Mouse (Mus musculus): ENCODE results near the gene Msrb3. TPM values are rescaled to one million over a fixed set of nuclear protein-coding genes. Genes with fewer than 3 reads are reported as not detected.
A peak's percentile ranks its signal among the peaks of the same experiment; 100 is the strongest.

Gene Msrb3
- polyA plus RNA-seq, 1 experiment from 2014 or later, result 17.6 TPM

DNA sequence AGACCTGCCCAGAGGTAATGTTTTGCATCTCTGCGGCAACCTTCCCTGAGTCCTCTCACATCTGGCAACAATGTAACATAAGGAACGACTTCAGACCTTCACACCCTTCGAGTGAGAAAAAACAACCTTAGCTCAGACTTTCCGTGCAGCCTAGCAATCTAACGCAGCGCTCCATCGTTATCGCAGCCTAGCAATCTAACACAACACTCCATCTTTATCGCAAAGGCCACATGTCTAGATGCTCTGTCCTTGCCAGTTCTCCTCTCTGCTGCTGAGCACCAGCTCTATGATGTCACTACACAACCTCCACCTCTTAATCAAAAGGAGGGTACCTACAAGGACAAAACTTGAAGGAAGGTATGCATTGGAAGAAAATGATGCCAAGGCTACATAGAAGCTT lies 115.5 kb downstream of the Msrb3 start:
- 0 out of 2 replicates have a peak, but pooled peaks cover 5% of the 10 kb centered on the region for H3K4me1 ChIP-seq (replicated peaks; ENCODE audit: control insufficient read depth, insufficient read depth, low read length)
- no peak overlapping the region for H3K9ac ChIP-seq (ENCODE audit: low read length)
- H3K4me3 ChIP-seq (ENCODE audit: low read depth, low read length), result no peak overlapping the region
- H3K36me3 ChIP-seq (ENCODE audit: control insufficient read depth, insufficient read depth, low read length), result no peaks in the 10 kb centered on the region; the same call in 1 of the 2 replicates
- H3K27me3 ChIP-seq (replicated peaks; ENCODE audit: control insufficient read depth, insufficient read depth, low read length), result no peaks in the 10 kb centered on the region
- no peaks in the 10 kb centered on the region for H3K9me3 ChIP-seq (ENCODE audit: control insufficient read depth, low read length)
- 84% methylated on average over 9 of the region's 9 CpGs for WGBS
- ATAC-seq (replicated peaks; ENCODE audit: low FRiP score, low TSS enrichment, low read depth), result no peak
- no peak overlapping the region for H3K4me2 ChIP-seq (ENCODE audit: low read length)
- H3K27ac ChIP-seq (ENCODE audit: low read depth), result no peak overlapping the region
- DNase-seq (ENCODE audit: low spot score), result no peak

DNA sequence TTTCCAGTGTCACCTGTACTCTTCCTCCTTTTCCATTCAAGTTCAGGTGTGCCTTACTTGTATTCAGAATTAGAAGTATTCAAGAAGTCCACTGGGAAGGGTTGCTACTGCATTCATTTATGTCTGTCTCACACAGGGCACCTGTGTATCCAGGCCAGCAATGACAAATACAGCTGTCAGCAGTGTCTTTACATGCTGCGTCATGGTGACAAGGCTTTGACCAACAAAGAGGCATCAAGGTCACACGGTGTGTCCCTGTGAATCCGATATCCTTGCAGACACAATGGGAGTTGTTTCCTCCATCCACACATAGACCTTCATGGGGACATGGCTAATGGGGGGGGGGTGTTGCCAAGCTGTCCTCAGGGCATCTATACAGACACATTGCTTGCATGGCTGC lies 121.4 kb downstream of the Msrb3 start:
- Histone ChIP-seq H3K27me3 (replicated peaks; ENCODE audit: control insufficient read depth, insufficient read depth, low read length) (no peaks in the 10 kb centered on the region), H3K4me2 (ENCODE audit: low read length) (no peak overlapping the region), H3K4me3 (ENCODE audit: low read depth, low read length) (no peak overlapping the region), H3K9ac (ENCODE audit: low read length) (no peak overlapping the region), H3K9me3 (ENCODE audit: control insufficient read depth, low read length) (0 out of 2 replicates have a peak, but pooled peaks cover 2% of the 10 kb centered on the region), H3K36me3 (ENCODE audit: control insufficient read depth, insufficient read depth, low read length) (no peaks in the 10 kb centered on the region; the same call in 1 of the 2 replicates), H3K27ac (ENCODE audit: low read depth) (no peak overlapping the region), H3K4me1 (replicated peaks; ENCODE audit: control insufficient read depth, insufficient read depth, low read length) (no peaks in the 10 kb centered on the region)
- DNase-seq (ENCODE audit: low spot score) (no peak), ATAC-seq (replicated peaks; ENCODE audit: low FRiP score, low TSS enrichment, low read depth) (no peak)
- 87% methylated on average over 3 of the region's 3 CpGs for WGBS

DNA sequence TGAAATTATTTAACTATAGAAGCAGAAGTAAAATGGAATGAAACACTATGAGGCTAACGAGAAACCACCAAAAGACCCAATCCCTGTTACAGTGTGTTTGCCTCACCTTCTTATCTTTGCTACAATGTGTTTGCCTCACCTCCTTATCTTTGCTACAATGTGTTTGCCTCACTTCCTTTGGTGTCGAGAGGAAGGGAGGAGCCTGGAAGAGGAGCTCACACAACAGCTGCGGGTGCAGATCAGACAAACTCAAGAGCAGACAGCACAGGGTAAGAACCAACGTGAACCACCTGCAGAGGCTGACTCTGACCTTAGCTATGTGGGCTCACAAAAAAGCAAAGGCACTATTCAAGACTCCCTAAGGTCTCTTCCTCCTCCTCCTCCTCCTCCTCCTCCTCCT lies 123.5 kb downstream of the Msrb3 start:
- H3K4me3 ChIP-seq (ENCODE audit: low read depth, low read length), result no peak overlapping the region
- no peak for ATAC-seq (replicated peaks; ENCODE audit: low FRiP score, low TSS enrichment, low read depth)
- 0 out of 2 replicates have a peak, but pooled peaks cover 2% of the 10 kb centered on the region for H3K9me3 ChIP-seq (ENCODE audit: control insufficient read depth, low read length)
- DNase-seq (ENCODE audit: low spot score), result no peak
- 80% methylated on average over 4 of the region's 4 CpGs for WGBS
- no peaks in the 10 kb centered on the region for H3K4me1 ChIP-seq (replicated peaks; ENCODE audit: control insufficient read depth, insufficient read depth, low read length)
- H3K36me3 ChIP-seq (ENCODE audit: control insufficient read depth, insufficient read depth, low read length), result no peaks in the 10 kb centered on the region; the same call in 1 of the 2 replicates
- H3K4me2 ChIP-seq (ENCODE audit: low read length), result no peak overlapping the region
- no peak overlapping the region for H3K27ac ChIP-seq (ENCODE audit: low read depth)
- H3K27me3 ChIP-seq (replicated peaks; ENCODE audit: control insufficient read depth, insufficient read depth, low read length), result no peaks in the 10 kb centered on the region
- no peak overlapping the region for H3K9ac ChIP-seq (ENCODE audit: low read length)

DNA sequence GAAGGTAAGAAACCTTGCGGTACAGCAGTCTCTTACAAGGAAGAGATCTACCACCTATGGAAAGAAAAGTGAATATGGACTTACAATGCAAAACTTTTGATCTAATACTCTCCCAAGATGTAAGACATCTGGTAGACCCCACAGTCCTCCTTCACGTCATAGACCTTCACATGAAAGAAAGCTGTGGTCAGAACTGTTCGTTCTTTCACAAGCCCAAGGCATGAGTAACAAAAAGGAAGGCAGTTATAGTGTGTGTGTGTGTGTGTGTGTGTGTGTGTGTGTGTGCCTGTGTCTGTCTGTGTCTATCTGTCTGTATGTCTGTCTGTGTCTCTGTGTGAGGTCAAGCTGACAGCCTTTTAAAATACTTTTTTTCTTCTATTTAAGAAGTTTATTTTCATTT lies 131.5 kb downstream of the Msrb3 start:
- no peak overlapping the region for H3K9ac ChIP-seq (ENCODE audit: low read length)
- no peak overlapping the region for H3K4me2 ChIP-seq (ENCODE audit: low read length)
- ATAC-seq (replicated peaks; ENCODE audit: low FRiP score, low TSS enrichment, low read depth) (no peak), DNase-seq (ENCODE audit: low spot score) (no peak)
- no peak overlapping the region for H3K4me3 ChIP-seq (ENCODE audit: low read depth, low read length)
- peaks cover 7% of the 10 kb centered on the region for H3K9me3 ChIP-seq (ENCODE audit: control insufficient read depth, low read length)
- no peaks in the 10 kb centered on the region for H3K36me3 ChIP-seq (ENCODE audit: control insufficient read depth, insufficient read depth, low read length)
- H3K27ac ChIP-seq (ENCODE audit: low read depth), result no peak overlapping the region
- H3K27me3 ChIP-seq (replicated peaks; ENCODE audit: control insufficient read depth, insufficient read depth, low read length), result no peaks in the 10 kb centered on the region
- peaks cover 18% of the 10 kb centered on the region for H3K4me1 ChIP-seq (replicated peaks; ENCODE audit: control insufficient read depth, insufficient read depth, low read length)
- 94% methylated on average over 3 of the region's 3 CpGs for WGBS

DNA sequence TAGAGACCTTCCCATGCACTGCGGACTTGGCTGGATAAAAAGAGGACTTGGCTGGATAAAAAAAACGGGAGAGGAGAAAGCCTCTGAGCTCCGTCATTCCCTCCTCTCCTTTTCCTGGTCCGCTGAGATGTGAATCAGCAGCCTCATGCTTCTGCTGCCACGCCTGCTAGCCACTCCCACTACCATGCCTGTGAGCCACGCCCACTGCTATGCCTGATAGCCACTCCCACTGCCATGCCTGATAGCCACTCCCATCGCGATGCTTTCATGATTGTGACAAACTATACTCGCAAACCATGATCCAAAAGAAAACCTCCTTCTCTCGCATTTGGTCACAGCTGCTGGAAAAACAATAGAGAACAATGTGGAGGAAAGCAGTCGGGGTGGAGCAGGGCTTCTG lies 133.5 kb downstream of the Msrb3 start:
- Histone ChIP-seq H3K9ac (ENCODE audit: low read length) (no peak overlapping the region), H3K27ac (ENCODE audit: low read depth) (no peak overlapping the region), H3K27me3 (replicated peaks; ENCODE audit: control insufficient read depth, insufficient read depth, low read length) (no peaks in the 10 kb centered on the region), H3K4me3 (ENCODE audit: low read depth, low read length) (no peak overlapping the region), H3K4me2 (ENCODE audit: low read length) (no peak overlapping the region), H3K36me3 (ENCODE audit: control insufficient read depth, insufficient read depth, low read length) (no peaks in the 10 kb centered on the region), H3K9me3 (ENCODE audit: control insufficient read depth, low read length) (peaks cover 7% of the 10 kb centered on the region), H3K4me1 (replicated peaks; ENCODE audit: control insufficient read depth, insufficient read depth, low read length) (peaks cover 18% of the 10 kb centered on the region)
- 93% methylated on average over 11 of the region's 11 CpGs for WGBS
- ATAC-seq (replicated peaks; ENCODE audit: low FRiP score, low TSS enrichment, low read depth), result no peak
- no peak for DNase-seq (ENCODE audit: low spot score)

DNA sequence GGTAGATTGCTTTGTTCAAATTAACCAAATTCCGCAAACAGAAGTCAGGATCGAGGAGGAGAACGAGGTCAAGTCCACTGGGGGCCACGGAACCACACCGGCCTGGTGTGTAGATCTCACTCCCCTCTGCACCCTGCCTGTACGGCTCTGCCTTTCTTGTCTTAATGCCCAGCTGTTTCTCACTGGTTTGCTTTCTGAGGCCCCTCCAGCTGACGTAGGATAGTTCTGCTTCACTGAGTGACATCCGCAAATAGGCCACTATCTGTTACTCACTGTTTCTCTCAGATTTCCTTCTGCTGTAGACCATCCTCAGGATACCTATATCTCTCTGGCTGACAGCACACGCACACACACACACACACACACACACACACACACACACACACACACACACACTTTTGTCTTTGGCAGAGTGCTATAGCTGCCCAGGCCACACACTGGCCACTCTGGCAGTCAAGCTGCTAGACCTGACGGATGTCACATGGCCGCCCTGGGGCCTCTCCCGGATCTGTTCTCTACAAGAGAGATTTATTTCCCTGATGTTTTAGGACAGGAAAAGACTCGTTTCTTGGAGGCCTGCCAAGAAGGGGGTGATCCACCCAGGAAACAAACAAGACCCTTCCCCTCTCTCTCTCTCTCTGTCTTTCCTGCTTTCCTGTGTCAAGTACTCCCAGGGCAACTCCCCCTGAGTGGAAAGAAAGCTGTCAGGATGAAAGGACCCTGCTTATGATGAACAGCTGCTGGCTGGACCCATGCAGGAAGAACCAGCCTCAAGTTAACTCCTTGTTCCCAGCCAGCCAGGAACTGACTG lies 135.0 kb downstream of the Msrb3 start:
- Histone ChIP-seq H3K4me3 (ENCODE audit: low read depth, low read length) (no peak overlapping the region), H3K27me3 (replicated peaks; ENCODE audit: control insufficient read depth, insufficient read depth, low read length) (no peaks in the 10 kb centered on the region), H3K4me2 (ENCODE audit: low read length) (peak overlapping the region; percentile 7; the same call in 1 of the 2 replicates), H3K9ac (ENCODE audit: low read length) (no peak overlapping the region), H3K27ac (ENCODE audit: low read depth) (peak overlapping the region; percentile 81), H3K9me3 (ENCODE audit: control insufficient read depth, low read length) (peaks cover 7% of the 10 kb centered on the region), H3K36me3 (ENCODE audit: control insufficient read depth, insufficient read depth, low read length) (no peaks in the 10 kb centered on the region), H3K4me1 (replicated peaks; ENCODE audit: control insufficient read depth, insufficient read depth, low read length) (peaks cover 18% of the 10 kb centered on the region)
- DNase-seq (ENCODE audit: low spot score) (peak; percentile 85), ATAC-seq (replicated peaks; ENCODE audit: low FRiP score, low TSS enrichment, low read depth) (peak; percentile 89)
- WGBS, result 26% methylated on average over 13 of the region's 13 CpGs

DNA sequence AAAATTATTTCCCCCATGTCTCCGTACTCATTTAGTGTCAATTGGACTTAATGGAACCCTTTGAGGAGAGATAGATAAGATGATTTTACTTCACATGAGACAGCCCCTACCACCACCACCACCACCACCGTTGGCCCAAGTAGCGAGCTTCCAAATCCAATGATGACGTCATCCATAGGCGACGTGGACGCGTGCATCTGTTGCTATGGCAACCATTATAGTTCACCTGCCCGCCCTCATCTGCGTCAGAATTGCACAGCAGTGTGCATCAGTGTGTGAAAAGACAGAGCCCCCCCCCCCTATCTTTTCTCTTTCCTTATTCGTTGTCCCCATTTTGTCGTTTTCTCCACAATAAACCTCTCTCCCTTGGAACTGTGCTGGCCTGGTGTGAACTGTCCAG lies 135.9 kb downstream of the Msrb3 start:
- DNase-seq (ENCODE audit: low spot score), result no peak
- ATAC-seq (replicated peaks; ENCODE audit: low FRiP score, low TSS enrichment, low read depth), result no peak
- WGBS, result 89% methylated on average over 12 of the region's 12 CpGs
- Histone ChIP-seq H3K9me3 (ENCODE audit: control insufficient read depth, low read length) (peaks cover 9% of the 10 kb centered on the region), H3K27ac (ENCODE audit: low read depth) (peak overlapping the region; percentile 81; the same call in 1 of the 2 replicates), H3K4me2 (ENCODE audit: low read length) (no peak overlapping the region), H3K4me3 (ENCODE audit: low read depth, low read length) (no peak overlapping the region), H3K4me1 (replicated peaks; ENCODE audit: control insufficient read depth, insufficient read depth, low read length) (peaks cover 18% of the 10 kb centered on the region), H3K9ac (ENCODE audit: low read length) (no peak overlapping the region), H3K36me3 (ENCODE audit: control insufficient read depth, insufficient read depth, low read length) (no peaks in the 10 kb centered on the region), H3K27me3 (replicated peaks; ENCODE audit: control insufficient read depth, insufficient read depth, low read length) (no peaks in the 10 kb centered on the region)

DNA sequence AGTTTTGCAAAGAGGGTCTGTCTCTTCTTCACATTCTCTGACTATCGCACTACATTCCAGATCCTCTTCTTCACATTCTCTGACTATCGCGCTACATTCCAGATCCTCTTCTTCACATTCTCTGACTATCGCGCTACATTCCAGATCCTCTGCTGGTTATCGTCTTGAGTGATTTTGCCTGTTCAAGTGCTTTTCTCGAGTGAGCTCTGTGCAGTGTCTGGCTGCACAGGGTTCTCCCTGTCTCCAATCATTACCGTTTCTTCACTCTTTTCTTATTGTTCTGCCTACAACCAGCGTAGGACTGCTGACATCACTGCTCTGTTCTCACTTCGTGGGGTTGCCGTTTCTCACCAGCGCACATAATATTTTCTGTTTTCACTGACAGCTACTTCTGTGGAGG lies 138.2 kb downstream of the Msrb3 start:
- WGBS, result 53% methylated on average over 12 of the region's 12 CpGs
- peak; percentile 52; the same call in 1 of the 2 replicates for ATAC-seq (replicated peaks; ENCODE audit: low FRiP score, low TSS enrichment, low read depth)
- no peak overlapping the region; the same call in 1 of the 2 replicates for H3K27ac ChIP-seq (ENCODE audit: low read depth)
- H3K9ac ChIP-seq (ENCODE audit: low read length), result no peak overlapping the region
- H3K36me3 ChIP-seq (ENCODE audit: control insufficient read depth, insufficient read depth, low read length), result no peaks in the 10 kb centered on the region
- DNase-seq (ENCODE audit: low spot score), result no peak
- peaks cover 9% of the 10 kb centered on the region for H3K9me3 ChIP-seq (ENCODE audit: control insufficient read depth, low read length)
- no peak overlapping the region for H3K4me3 ChIP-seq (ENCODE audit: low read depth, low read length)
- no peak overlapping the region for H3K4me2 ChIP-seq (ENCODE audit: low read length)
- H3K4me1 ChIP-seq (replicated peaks; ENCODE audit: control insufficient read depth, insufficient read depth, low read length), result peaks cover 18% of the 10 kb centered on the region
- H3K27me3 ChIP-seq (replicated peaks; ENCODE audit: control insufficient read depth, insufficient read depth, low read length), result no peaks in the 10 kb centered on the region

DNA sequence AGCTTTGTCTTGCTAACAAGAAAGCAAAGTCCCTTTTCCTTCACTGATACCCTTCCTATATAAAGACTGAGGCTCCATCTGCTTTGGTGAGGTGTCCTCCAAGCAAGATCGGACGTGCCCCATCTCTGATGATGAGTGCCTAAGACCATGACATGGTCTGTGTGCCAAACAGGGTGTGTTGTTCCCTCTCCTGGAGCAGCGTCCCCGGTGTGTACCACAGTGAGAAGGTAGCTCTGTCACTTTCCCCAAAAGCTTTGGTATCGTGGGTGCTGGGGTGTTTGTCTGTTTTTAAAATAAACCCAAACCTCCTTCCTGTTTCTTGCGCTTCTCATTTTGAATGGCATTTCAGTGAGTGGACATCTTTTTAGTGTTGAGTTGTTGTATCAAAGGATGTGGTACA lies 139.0 kb downstream of the Msrb3 start:
- Histone ChIP-seq H3K27me3 (replicated peaks; ENCODE audit: control insufficient read depth, insufficient read depth, low read length) (no peaks in the 10 kb centered on the region), H3K4me1 (replicated peaks; ENCODE audit: control insufficient read depth, insufficient read depth, low read length) (peaks cover 18% of the 10 kb centered on the region), H3K4me2 (ENCODE audit: low read length) (no peak overlapping the region), H3K36me3 (ENCODE audit: control insufficient read depth, insufficient read depth, low read length) (no peaks in the 10 kb centered on the region), H3K9me3 (ENCODE audit: control insufficient read depth, low read length) (0 out of 2 replicates have a peak, but pooled peaks cover 3% of the 10 kb centered on the region), H3K4me3 (ENCODE audit: low read depth, low read length) (no peak overlapping the region), H3K9ac (ENCODE audit: low read length) (no peak overlapping the region), H3K27ac (ENCODE audit: low read depth) (no peak overlapping the region)
- ATAC-seq (replicated peaks; ENCODE audit: low FRiP score, low TSS enrichment, low read depth), result no peak
- DNase-seq (ENCODE audit: low spot score), result no peak
- WGBS, result 94% methylated on average over 6 of the region's 6 CpGs
